Mouse (Mus musculus) thymus, adult 2 months (tissue): ENCODE results near the gene Mcfd2. TPM values are rescaled to one million over a fixed set of nuclear protein-coding genes. Genes with fewer than 3 reads are reported as not detected.

Experiments used
- DNase-seq: peaks from one replicate; pipeline ENCODE4 v3.0.0; 2021
- H3K27ac ChIP-seq: fragments of 200-500 bp; 2 replicates; pipeline ENCODE4 v1.5.1; 2012; ENCODE audit warnings: low read length, control low read depth; ENCODE audit not compliant: control insufficient read depth, insufficient read depth
- H3K27me3 ChIP-seq: fragments of 200-500 bp; 2 replicates; pipeline ENCODE4 v1.6.1; 2012; ENCODE audit warnings: mild to moderate bottlenecking, low read length, moderate library complexity, mixed read lengths; ENCODE audit not compliant: control insufficient read depth, insufficient read depth
- H3K36me3 ChIP-seq: fragments of 200-500 bp; 2 replicates; pipeline ENCODE4 v1.6.1; 2012; ENCODE audit warnings: mild to moderate bottlenecking, low read length, moderate library complexity; ENCODE audit not compliant: control insufficient read depth, insufficient read depth
- H3K4me1 ChIP-seq: fragments of 200-500 bp; replicated peaks from 2 replicates; pipeline ENCODE4 v1.6.1; 2012; ENCODE audit warnings: low read length; ENCODE audit not compliant: control insufficient read depth, insufficient read depth
- H3K4me3 ChIP-seq: fragments of 200-500 bp; 2 replicates; pipeline ENCODE4 v1.5.1; 2012; ENCODE audit warnings: mild to moderate bottlenecking, low read length, control low read depth, moderate library complexity; ENCODE audit not compliant: control insufficient read depth, insufficient read depth
- CTCF ChIP-seq: fragments of 200-500 bp; IDR thresholded peaks from 2 replicates; pipeline ENCODE4 v1.5.1; 2012; ENCODE audit warnings: mild to moderate bottlenecking, control low read depth, low read length, moderate library complexity, borderline replicate concordance; ENCODE audit not compliant: control insufficient read depth, poor library complexity, insufficient read depth; ENCODE audit errors: extremely low read depth
- POLR2A ChIP-seq: fragments of 200-500 bp; IDR thresholded peaks from 2 replicates; pipeline ENCODE4 v1.6.1; 2012; ENCODE audit warnings: mild to moderate bottlenecking, low read length, control low read depth, moderate library complexity; ENCODE audit not compliant: control insufficient read depth, poor library complexity, insufficient read depth; ENCODE audit errors: extremely low read depth
- WGBS: fragments of 180-500 bp; shearing (Covaris S2); methylation state at CpG from one replicate; pipeline ENCODE4 v1.1.7; 2018; 5-methylcytosine and 5-hydroxymethylcytosine counted together
- polyA plus RNA-seq: library from polyadenylated mRNA; depleted of rRNA; stranded (reverse); fragments of >200 nt; gene quantifications from 2 replicates; pipeline ENCODE4 v1.2.3, GENCODE M21; 2012; rRNA removed

The Mcfd2 gene
- polyA plus RNA-seq = 46.7 and 48.7 TPM in 2 replicates

DNA sequence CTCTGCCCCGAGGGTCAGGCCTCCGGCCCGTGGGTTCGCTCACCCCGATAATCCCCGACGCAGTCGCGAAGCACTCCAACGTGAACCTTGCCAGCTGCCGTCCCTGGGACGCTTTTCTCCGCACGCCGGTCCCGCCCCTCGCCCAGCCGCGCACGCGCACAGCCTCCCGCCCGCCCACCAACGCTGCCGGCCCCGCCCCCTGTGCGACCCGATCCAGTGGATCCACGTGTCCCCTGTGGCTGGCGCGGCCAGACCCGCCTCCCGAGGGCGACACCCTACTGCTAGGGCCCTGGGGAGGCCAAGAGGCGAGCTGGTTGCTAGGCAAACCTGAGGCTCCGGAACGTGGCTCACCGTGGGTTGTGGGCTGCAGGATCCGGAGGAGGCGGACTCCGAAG lies at the start of gene Mcfd2:
Gene Mcfd2 (minus strand): TSS at position 144 of the 395 bp plus-strand sequence.
- peaks cover 14% of the 10 kb centered on the region for H3K4me1 ChIP-seq
- no peak; the same call in 1 of the 2 replicates for TF ChIP-seq POLR2A
- TF ChIP-seq CTCF = peak; percentile 69; the same call in 1 of the 2 replicates
- H3K27me3 ChIP-seq = no peaks in the 10 kb centered on the region
- no peaks in the 10 kb centered on the region for H3K36me3 ChIP-seq
- 0% methylated on average over 41 of the region's 41 CpGs for WGBS
- H3K27ac ChIP-seq = no peak within 1 kb of the TSS
- DNase-seq = peak; percentile 90
- H3K4me3 ChIP-seq = peak within 1 kb of the TSS; percentile 65

DNA sequence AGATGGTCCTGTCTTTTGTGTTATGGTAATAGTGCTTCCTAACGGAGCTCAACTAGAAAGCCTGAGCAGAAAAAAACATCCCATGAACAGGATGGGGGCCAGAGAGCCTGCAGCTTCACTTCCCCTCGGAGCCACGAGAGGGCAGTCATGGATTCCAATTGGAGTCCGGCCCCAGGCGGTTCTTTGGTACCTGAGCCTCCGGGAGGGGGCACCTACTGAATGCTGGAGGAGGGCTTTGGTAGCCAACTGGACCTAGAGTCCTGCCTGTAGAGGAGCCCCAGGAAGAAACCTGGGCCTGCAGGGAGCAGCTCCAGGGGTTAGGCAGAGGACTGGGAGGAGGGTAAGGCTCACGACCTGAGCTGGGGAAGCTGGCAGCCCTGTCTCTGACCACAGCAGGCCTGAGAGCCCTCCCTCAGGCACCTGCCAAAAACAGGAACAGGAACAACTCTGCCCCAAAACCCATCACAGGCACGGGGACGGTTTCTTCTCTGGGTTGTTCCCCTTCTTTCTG lies 49.3 kb upstream of the Mcfd2 start:
- DNase-seq = peak; percentile 93
- Histone ChIP-seq H3K4me3 (no peak overlapping the region), H3K27ac (0 out of 2 replicates have a peak overlapping the region, but pooled peaks have one; percentile 42), H3K36me3 (peaks cover 9% of the 10 kb centered on the region; the same call in 1 of the 2 replicates), H3K27me3 (no peaks in the 10 kb centered on the region), H3K4me1 (peaks cover 11% of the 10 kb centered on the region)
- 2% methylated on average over 9 of the region's 9 CpGs for whole genome bisulfite sequencing
- TF ChIP-seq POLR2A = peak; percentile 37; the same call in 1 of the 2 replicates
- peak; percentile 95 for TF ChIP-seq CTCF

DNA sequence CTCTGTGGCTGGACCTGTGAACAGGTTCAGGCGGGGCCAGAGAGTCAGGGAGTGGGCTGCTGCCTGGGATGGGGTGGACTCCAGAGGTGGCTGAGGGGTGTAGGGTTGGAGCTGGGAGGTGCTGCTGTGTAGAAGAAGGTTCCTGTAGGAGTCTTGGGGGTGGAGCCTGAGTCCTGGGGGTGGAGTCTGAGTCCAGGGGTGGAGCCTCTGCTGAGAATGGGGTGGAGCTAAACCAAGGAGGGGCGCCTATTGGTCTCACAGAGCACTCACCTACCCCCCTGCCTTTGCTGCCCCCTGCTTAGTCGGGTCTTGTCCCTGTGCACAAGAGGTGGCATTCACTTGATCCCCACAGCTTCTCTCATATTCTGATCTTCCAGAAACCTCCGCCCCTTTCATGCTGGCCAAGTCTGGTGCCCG lies 48.8 kb upstream of the Mcfd2 start:
- Histone ChIP-seq H3K4me1 (peaks cover 11% of the 10 kb centered on the region), H3K4me3 (no peak overlapping the region), H3K36me3 (peaks cover 13% of the 10 kb centered on the region; the same call in 1 of the 2 replicates), H3K27ac (no peak overlapping the region), H3K27me3 (no peaks in the 10 kb centered on the region)
- DNase-seq = peak; percentile 53
- TF ChIP-seq POLR2A = no peak
- no peak for TF ChIP-seq CTCF
- 72% methylated on average over 5 of the region's 5 CpGs for WGBS

DNA sequence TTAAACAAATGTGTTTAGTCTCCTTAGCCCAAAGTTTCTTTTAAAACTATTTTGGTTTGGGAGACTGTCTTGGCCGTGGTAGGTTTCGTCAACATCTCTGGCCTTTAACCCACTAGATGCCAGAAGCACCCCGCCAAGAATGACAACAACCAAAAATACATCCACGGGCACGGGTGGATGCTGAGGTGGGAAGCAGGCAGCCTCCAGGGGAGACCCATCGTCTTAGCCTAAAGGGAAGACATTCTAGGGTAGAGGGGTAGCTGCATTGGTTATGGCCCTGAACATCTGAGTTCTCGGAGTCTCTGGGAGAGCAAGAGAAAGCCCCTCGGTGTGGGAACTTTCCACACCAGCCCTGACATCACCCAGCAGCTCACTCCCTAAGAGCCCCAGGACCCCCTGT lies 48.4 kb upstream of the Mcfd2 start:
- no peak for TF ChIP-seq POLR2A
- no peak for TF ChIP-seq CTCF
- no peak overlapping the region for H3K4me3 ChIP-seq
- WGBS = 93% methylated on average over 8 of the region's 8 CpGs
- peaks cover 11% of the 10 kb centered on the region for H3K4me1 ChIP-seq
- H3K36me3 ChIP-seq = peaks cover 17% of the 10 kb centered on the region
- no peak for DNase-seq
- H3K27ac ChIP-seq = no peak overlapping the region
- H3K27me3 ChIP-seq = no peaks in the 10 kb centered on the region

DNA sequence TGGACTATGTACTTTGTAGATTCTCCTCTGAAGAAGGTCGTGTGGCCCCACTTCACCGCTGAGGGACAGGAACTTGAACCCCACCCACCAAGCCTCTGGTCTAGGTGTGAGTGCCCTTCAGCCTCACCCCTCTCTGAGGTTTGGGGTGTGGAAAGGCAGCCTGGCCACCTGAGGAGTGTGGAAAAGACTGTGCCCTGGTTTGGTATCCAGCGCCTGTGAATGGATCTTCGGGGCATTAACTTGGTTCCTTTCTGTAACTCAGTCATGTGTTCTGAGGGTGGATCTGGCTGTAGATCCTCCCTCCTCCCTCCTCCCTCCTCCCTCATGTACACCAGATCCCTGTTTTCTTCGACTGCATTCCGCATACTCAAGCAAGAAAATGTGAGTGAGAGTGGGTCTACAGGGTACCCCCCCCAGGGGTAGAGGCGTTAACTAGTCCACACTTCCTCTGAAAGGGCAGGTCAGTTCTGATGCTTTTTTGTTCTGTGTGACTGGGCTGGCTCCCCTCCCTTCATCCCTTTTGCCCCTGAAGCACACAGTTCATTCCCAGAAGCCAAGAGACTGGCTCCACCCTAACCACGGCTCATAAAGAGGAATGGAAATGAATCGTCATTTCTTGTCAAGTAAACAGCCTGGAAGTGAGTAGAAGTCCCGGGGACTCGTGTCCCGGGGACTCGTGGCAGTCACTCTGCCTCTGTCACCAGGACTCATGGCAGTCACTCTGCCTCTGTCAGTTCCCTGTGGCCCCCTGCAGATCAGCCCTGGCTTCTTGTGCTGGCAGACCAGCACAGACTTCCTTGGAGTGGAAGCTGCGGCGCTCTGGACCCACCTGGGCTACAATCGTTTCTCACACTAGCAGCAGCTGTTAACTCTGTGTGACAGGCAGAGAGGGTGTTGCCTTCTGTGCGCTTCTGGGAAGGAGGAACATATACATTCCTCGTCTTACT lies 47.5 kb upstream of the Mcfd2 start:
- no peak overlapping the region for H3K27ac ChIP-seq
- DNase-seq = no peak
- H3K27me3 ChIP-seq = no peaks in the 10 kb centered on the region
- no peak for TF ChIP-seq POLR2A
- no peak for TF ChIP-seq CTCF
- WGBS = 82% methylated on average over 18 of the region's 18 CpGs
- H3K4me3 ChIP-seq = no peak overlapping the region
- peaks cover 23% of the 10 kb centered on the region for H3K36me3 ChIP-seq
- H3K4me1 ChIP-seq = peaks cover 11% of the 10 kb centered on the region

DNA sequence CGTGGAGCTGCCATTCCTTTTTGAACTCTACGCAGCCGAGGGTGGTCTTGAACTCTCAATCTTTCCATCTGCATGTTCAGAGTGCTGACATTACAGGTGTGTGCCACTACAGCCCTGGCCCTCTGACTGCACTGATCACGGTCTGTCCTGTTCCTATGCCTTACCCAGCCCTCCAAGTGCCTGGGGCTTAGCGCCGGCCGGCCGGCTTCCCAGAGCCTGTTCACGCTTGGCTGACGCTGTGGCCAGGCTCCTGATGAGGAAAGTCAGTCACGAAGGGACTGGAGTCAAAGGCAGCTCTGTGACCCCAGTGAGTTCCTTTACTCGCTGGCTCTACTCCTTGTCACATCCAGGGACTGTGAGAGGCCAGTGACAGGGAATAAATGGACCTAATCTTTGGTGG lies 46.6 kb upstream of the Mcfd2 start:
- no peak for DNase-seq
- 94% methylated on average over 12 of the region's 12 CpGs for WGBS
- Histone ChIP-seq H3K4me3 (no peak overlapping the region), H3K36me3 (peaks cover 23% of the 10 kb centered on the region), H3K27me3 (no peaks in the 10 kb centered on the region), H3K27ac (no peak overlapping the region), H3K4me1 (peaks cover 11% of the 10 kb centered on the region)
- no peak for TF ChIP-seq POLR2A
- TF ChIP-seq CTCF = no peak
